ENCODE assay signal across 20 mouse cellular contexts in the genomic region with DNA sequence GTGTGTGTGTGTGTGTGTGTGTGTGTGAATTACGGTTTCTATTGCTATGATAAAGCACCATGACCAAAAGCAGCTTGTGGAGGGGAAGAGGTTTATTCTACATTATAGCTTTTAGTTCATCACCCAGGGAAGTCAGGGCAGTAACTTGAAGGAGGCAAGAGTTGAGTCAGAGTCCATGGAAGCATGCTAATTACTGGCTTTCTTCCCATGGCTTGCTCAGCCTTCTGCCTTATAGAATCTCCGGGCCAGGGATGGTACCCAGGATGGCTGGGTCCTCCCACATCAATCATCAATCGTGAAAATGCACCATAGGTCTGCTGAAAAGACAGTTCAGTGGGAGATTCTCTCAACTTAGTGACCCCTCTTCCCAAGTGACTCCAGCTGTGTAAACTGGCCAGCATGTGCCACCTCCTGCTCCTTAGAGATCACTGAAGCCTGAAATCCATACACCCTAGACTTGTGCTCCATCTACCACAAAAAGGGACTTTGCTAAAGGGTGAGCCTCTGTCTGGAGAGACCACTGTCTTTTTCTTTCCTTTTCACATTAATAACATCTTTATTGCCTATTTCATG.
A peak's percentile ranks its signal among the peaks of the same experiment; 100 is the strongest.
DNase-seq lines count a peak whose midpoint lies in the region; ATAC-seq lines count a peak whose summit lies in the region.
"Had no signal": no experiment of that assay in that cellular context is flagged by ENCODE, and none has a peak within 500 bp of the region (broad histone marks: within the 10 kb centered on the region; RNA-seq: fewer than 3 reads in every experiment).

No protein-coding gene starts in this region.

- H3K9me3 ChIP-seq in liver, embryonic 12.5 days (replicated peaks), result no peaks in the 10 kb centered on the region
- no peaks in the 10 kb centered on the region for H3K9me3 ChIP-seq in liver, embryonic 15.5 days (replicated peaks)
- H3K9me3 ChIP-seq: embryonic facial prominence, embryonic 10.5 days; forebrain, embryonic 13.5 days; heart, embryonic 12.5 days; hindbrain, embryonic 12.5 days had no signal

- no peaks in the 10 kb centered on the region for H3K36me3 ChIP-seq in liver, embryonic 12.5 days
- no peaks in the 10 kb centered on the region for H3K36me3 ChIP-seq in liver, embryonic 15.5 days (replicated peaks)
- H3K36me3 ChIP-seq: embryonic facial prominence, embryonic 10.5 days; heart, embryonic 12.5 days; hindbrain, embryonic 12.5 days had no signal

- H3K27me3 ChIP-seq in liver, embryonic 12.5 days (replicated peaks), result peaks cover 51% of the 10 kb centered on the region
- peaks cover 8% of the 10 kb centered on the region; the same call in 1 of the 2 replicates for H3K27me3 ChIP-seq in liver, embryonic 15.5 days

- peak overlapping the region; percentile 19; the same call in 1 of the 2 replicates for H3K27ac ChIP-seq in liver, embryonic 12.5 days
- peak overlapping the region; percentile 73 for H3K27ac ChIP-seq in liver, embryonic 15.5 days (replicated peaks)
- H3K27ac ChIP-seq: forebrain, embryonic 13.5 days; gastrocnemius, adult 2 months; hindbrain, embryonic 12.5 days had no signal

- peak; percentile 35 for DNase-seq in cerebellum, postnatal 10 days
- DNase-seq in cerebellum, adult 9-10 months, result no peak
- DNase-seq in liver, result no peak
- no peak for DNase-seq in spleen, postnatal 10 days (ENCODE audit: low spot score in 2 of 2)
- DNase-seq in left cerebral cortex, adult 18-20 months (ENCODE audit: low spot score in 2 of 2), result no peak
- DNase-seq: adrenal gland, adult 2 months; adrenal gland, postnatal 25 days; cerebellum, adult 2 months; cerebellum, postnatal 25 days; gastrocnemius, adult 2 months; gastrocnemius, postnatal 25 days; heart, postnatal 4 days had no signal

- H3K4me1 ChIP-seq in liver, embryonic 12.5 days, result peaks cover 19% of the 10 kb centered on the region; the same call in 1 of the 2 replicates
- H3K4me1 ChIP-seq in liver, embryonic 15.5 days (replicated peaks), result peaks cover 31% of the 10 kb centered on the region; the same call in 1 of the 2 replicates
- H3K4me1 ChIP-seq: forebrain, embryonic 13.5 days had no signal

- no peak for ATAC-seq in liver, embryonic 12.5 days
- no peak for ATAC-seq in liver, embryonic 15.5 days (ENCODE audit: insufficient read depth)
- ATAC-seq: forebrain, embryonic 13.5 days; hindbrain, embryonic 16.5 days; inflammation-experienced regulatory T-cells, adult 6 months had no signal

- no peak overlapping the region for H3K4me3 ChIP-seq in liver, embryonic 12.5 days
- H3K4me3 ChIP-seq in liver, embryonic 15.5 days (replicated peaks), result no peak overlapping the region
- H3K4me3 ChIP-seq: embryonic facial prominence, embryonic 10.5 days; forebrain, embryonic 13.5 days; gastrocnemius, adult 2 months; heart, embryonic 12.5 days; hindbrain, embryonic 12.5 days had no signal

- H3K9ac ChIP-seq in liver, embryonic 12.5 days, result no peak overlapping the region
- H3K9ac ChIP-seq in liver, embryonic 15.5 days, result no peak overlapping the region
- H3K9ac ChIP-seq: forebrain, embryonic 13.5 days; heart, embryonic 12.5 days; hindbrain, embryonic 12.5 days had no signal

- WGBS in liver, embryonic 12.5 days (ENCODE audit: insufficient replicate concordance), result 52% methylated on average over 3 of the region's 3 CpGs
- 50% methylated on average over 3 of the region's 3 CpGs for WGBS in liver, embryonic 15.5 days (ENCODE audit: insufficient replicate concordance)

- no peak overlapping the region for H3K4me2 ChIP-seq in liver, embryonic 12.5 days
- no peak overlapping the region for H3K4me2 ChIP-seq in liver, embryonic 15.5 days
- H3K4me2 ChIP-seq: forebrain, embryonic 13.5 days; heart, embryonic 12.5 days; hindbrain, embryonic 12.5 days had no signal

Comparison
In these comparisons a context has a peak if more than half of its experiments do, and no peak if none do; other contexts are left out.
1. DNase-seq: peak in cerebellum, postnatal 10 days (2 of 2); none in cerebellum, adult 9-10 months (single experiment), liver (single experiment), spleen, postnatal 10 days (0 of 2) and left cerebral cortex, adult 18-20 months (0 of 2).